Mouse (Mus musculus) thymus, adult 2 months (tissue): ENCODE measurements around the gene Lrch1. TPM values are rescaled to one million over a fixed set of nuclear protein-coding genes. Genes with fewer than 3 reads are reported as not detected.
A peak's percentile ranks its signal among the peaks of the same experiment; 100 is the strongest.

Source experiments
- DNase-seq: peaks from one replicate; pipeline ENCODE4 v3.0.0; 2021
- H3K27ac ChIP-seq: fragments of 200-500 bp; 2 replicates; pipeline ENCODE4 v1.5.1; 2012; ENCODE audit warnings: low read length, control low read depth; ENCODE audit not compliant: control insufficient read depth, insufficient read depth
- H3K27me3 ChIP-seq: fragments of 200-500 bp; 2 replicates; pipeline ENCODE4 v1.6.1; 2012; ENCODE audit warnings: mild to moderate bottlenecking, low read length, moderate library complexity, mixed read lengths; ENCODE audit not compliant: control insufficient read depth, insufficient read depth
- H3K36me3 ChIP-seq: fragments of 200-500 bp; 2 replicates; pipeline ENCODE4 v1.6.1; 2012; ENCODE audit warnings: mild to moderate bottlenecking, low read length, moderate library complexity; ENCODE audit not compliant: control insufficient read depth, insufficient read depth
- H3K4me1 ChIP-seq: fragments of 200-500 bp; replicated peaks from 2 replicates; pipeline ENCODE4 v1.6.1; 2012; ENCODE audit warnings: low read length; ENCODE audit not compliant: control insufficient read depth, insufficient read depth
- H3K4me3 ChIP-seq: fragments of 200-500 bp; 2 replicates; pipeline ENCODE4 v1.5.1; 2012; ENCODE audit warnings: mild to moderate bottlenecking, low read length, control low read depth, moderate library complexity; ENCODE audit not compliant: control insufficient read depth, insufficient read depth
- CTCF ChIP-seq: fragments of 200-500 bp; IDR thresholded peaks from 2 replicates; pipeline ENCODE4 v1.5.1; 2012; ENCODE audit warnings: mild to moderate bottlenecking, control low read depth, low read length, moderate library complexity, borderline replicate concordance; ENCODE audit not compliant: control insufficient read depth, poor library complexity, insufficient read depth; ENCODE audit errors: extremely low read depth
- POLR2A ChIP-seq: fragments of 200-500 bp; IDR thresholded peaks from 2 replicates; pipeline ENCODE4 v1.6.1; 2012; ENCODE audit warnings: mild to moderate bottlenecking, low read length, control low read depth, moderate library complexity; ENCODE audit not compliant: control insufficient read depth, poor library complexity, insufficient read depth; ENCODE audit errors: extremely low read depth
- WGBS: fragments of 180-500 bp; shearing (Covaris S2); methylation state at CpG from one replicate; pipeline ENCODE4 v1.1.7; 2018; 5-methylcytosine and 5-hydroxymethylcytosine counted together
- polyA plus RNA-seq: library from polyadenylated mRNA; depleted of rRNA; stranded (reverse); fragments of >200 nt; gene quantifications from 2 replicates; pipeline ENCODE4 v1.2.3, GENCODE M21; 2012

Lrch1 gene
- polyA plus RNA-seq, 1 experiment, result 27.5 TPM

DNA sequence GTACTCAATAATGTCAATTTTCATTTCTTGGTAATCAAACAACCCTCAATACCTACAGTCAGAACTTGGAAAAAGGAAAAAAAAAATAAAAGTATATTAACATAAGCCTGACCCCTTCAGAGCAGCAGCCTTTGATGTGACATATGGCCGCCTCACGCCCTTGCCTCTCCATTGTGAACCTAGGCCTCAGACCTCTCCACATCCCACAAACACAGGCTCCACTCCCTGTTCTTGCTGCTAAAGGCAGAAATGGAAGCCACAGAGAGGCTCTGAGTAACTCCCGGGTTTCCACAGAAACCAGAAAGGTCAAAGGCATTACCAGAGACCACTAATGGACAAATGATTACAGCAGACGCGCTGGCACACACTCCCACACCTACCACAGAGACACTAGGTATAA lies 116.6 kb downstream of the Lrch1 start:
- DNase-seq, result no peak
- no peak overlapping the region for H3K27ac ChIP-seq
- TF ChIP-seq CTCF (no peak), POLR2A (no peak)
- H3K4me3 ChIP-seq, result no peak overlapping the region
- H3K27me3 ChIP-seq, result no peaks in the 10 kb centered on the region
- H3K36me3 ChIP-seq, result no peaks in the 10 kb centered on the region; the same call in 1 of the 2 replicates
- peaks cover 15% of the 10 kb centered on the region for H3K4me1 ChIP-seq
- WGBS, result 88% methylated on average over 5 of the region's 5 CpGs

DNA sequence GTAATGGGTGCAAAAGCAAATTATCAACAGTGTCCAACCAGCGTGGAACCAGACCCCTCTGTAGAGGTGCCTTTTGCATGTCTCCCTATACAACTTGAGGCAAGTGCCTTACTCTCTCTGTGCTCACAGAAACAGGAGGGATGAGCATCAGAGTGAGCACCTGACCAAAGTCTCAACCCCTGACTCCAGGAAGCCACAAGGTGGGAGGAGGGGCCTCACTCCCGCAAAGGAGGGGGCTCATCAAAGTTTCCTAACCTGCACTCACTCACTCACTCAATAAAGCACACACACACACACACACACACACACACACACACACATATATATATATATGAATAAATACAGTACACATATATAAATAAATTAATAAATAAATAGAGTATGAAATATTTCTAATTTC lies 117.1 kb downstream of the Lrch1 start:
- 45% methylated on average over 2 of the region's 2 CpGs for WGBS
- no peak overlapping the region for H3K27ac ChIP-seq
- TF ChIP-seq CTCF, result no peak
- TF ChIP-seq POLR2A, result no peak
- H3K4me3 ChIP-seq, result no peak overlapping the region
- no peaks in the 10 kb centered on the region; the same call in 1 of the 2 replicates for H3K36me3 ChIP-seq
- H3K4me1 ChIP-seq, result peaks cover 15% of the 10 kb centered on the region
- H3K27me3 ChIP-seq, result no peaks in the 10 kb centered on the region
- DNase-seq, result peak; percentile 51

DNA sequence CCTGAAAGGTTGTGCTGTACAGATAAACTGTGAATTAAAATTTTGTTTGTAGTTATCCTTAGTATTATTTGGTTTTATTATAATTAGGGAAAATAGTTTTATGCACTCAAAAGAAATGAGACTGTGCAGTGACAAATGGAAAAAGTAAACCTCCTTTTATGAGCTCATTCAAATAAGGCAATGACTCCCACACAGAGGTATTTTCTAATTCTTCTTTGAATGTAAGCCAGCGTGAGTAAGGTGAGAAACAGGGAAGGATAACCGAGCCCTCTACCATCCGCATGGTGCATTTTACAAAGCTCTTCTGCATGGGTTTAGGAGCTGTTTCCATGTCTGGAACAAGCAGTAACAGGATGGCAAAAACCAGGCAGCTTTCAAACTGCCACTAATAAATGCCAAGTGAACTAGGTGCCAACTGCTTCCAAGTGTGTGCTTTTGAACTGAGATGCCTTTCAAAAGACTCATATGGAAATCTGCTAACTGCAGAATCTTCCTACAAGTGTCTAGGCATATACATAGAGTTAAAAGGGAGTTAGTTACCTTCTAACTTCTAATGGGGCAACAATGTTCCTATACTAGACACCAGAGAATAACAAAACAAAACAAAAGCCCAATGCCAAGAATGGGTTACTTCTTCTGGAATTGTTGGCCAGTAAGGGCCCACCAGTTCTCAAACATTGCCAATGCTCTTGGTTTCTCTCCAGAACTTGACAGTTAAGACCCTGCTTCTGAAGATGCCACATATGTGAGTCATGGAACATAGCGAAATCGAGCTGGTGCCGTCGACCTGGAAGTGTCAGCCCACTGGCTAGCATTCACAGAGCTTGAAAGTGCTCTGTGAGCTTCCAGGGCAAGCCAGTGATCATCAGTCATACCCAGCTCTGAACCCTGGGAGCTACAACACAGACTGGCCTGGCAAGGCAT lies 124.7 kb downstream of the Lrch1 start:
- TF ChIP-seq POLR2A (no peak), CTCF (no peak)
- H3K36me3 ChIP-seq, result peaks cover 5% of the 10 kb centered on the region
- H3K4me1 ChIP-seq, result no peaks in the 10 kb centered on the region
- H3K27me3 ChIP-seq, result no peaks in the 10 kb centered on the region
- no peak overlapping the region; the same call in 1 of the 2 replicates for H3K27ac ChIP-seq
- 94% methylated on average over 7 of the region's 7 CpGs for WGBS
- no peak overlapping the region for H3K4me3 ChIP-seq
- DNase-seq, result no peak

- H3K4me1 ChIP-seq, result no peaks in the 10 kb centered on the region
- H3K27me3 ChIP-seq, result no peaks in the 10 kb centered on the region
- TF ChIP-seq CTCF, result no peak
- no peak for TF ChIP-seq POLR2A
- H3K4me3 ChIP-seq, result no peak overlapping the region
- DNase-seq, result no peak
- peaks cover 6% of the 10 kb centered on the region for H3K36me3 ChIP-seq
- 94% methylated on average over 2 of the region's 2 CpGs for WGBS
- H3K27ac ChIP-seq, result no peak overlapping the region
These were observed 125.6 kb downstream of the Lrch1 start for GRCm38 (mm10) chr14:74822048-74822447.

GRCm38 (mm10) chr14:74820180-74820813 lies 127.4 kb downstream of the Lrch1 start:
- no peak overlapping the region for H3K27ac ChIP-seq
- no peak overlapping the region for H3K4me3 ChIP-seq
- WGBS, result 95% methylated on average over 11 of the region's 11 CpGs
- TF ChIP-seq POLR2A, result no peak
- H3K27me3 ChIP-seq, result no peaks in the 10 kb centered on the region
- no peak for DNase-seq
- no peaks in the 10 kb centered on the region for H3K4me1 ChIP-seq
- peaks cover 17% of the 10 kb centered on the region for H3K36me3 ChIP-seq

GRCm38 (mm10) chr14:74816705-74817104 lies 131.0 kb downstream of the Lrch1 start:
- Histone ChIP-seq H3K4me3 (no peak overlapping the region), H3K27me3 (no peaks in the 10 kb centered on the region), H3K36me3 (peaks cover 25% of the 10 kb centered on the region), H3K4me1 (no peaks in the 10 kb centered on the region), H3K27ac (no peak overlapping the region)
- DNase-seq, result no peak
- no peak for TF ChIP-seq POLR2A
- no peak for TF ChIP-seq CTCF
- WGBS, result 96% methylated on average over 6 of the region's 6 CpGs
